In the genomic region with DNA sequence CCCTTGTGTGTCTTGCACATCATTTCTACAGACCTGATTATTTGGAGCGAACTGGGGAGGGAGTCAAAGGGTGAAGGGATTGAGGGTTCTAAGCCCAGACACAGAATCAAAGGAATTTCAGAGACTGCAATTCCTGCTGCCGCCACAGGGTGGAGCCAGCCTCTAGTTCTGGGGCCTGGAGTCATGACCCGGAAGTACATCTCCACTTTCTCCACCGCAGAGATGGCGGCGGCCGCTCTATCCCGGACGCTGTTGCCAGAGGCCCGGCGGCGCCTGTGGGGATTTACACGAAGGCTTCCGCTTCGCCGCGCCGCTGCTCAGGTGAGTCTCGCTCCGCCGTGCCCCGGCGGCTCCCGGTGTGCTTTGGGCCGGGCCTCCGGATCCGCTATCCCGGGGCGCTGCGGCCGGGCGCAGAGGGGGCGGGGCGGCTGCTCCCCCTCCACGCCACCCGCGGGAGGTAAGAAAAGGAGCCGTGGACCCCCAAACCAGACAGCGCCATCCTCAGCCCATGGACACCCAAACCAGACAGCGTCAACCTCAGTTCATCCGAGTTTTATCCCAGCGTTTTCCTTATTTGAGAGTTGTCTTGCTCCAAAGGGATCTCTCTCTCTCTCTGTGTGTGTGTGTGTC, we compare ENCODE assay signal across 8 mouse cellular contexts. TPM values are rescaled to one million over a fixed set of nuclear protein-coding genes. Genes with fewer than 3 reads are reported as not detected.
DNase-seq lines count a peak whose midpoint lies in the region; ATAC-seq and TF ChIP-seq lines count a peak whose summit lies in the region.

A gene (plus strand): TSS at position 186 of the 630 bp plus-strand sequence.

- no peaks in the 10 kb centered on the region for H3K9me3 ChIP-seq in embryonic facial prominence, embryonic 14.5 days (ENCODE audit: control insufficient read depth, low read length)
- H3K9me3 ChIP-seq in limb, embryonic 14.5 days (ENCODE audit: control insufficient read depth, low read length): no peaks in the 10 kb centered on the region
- no peaks in the 10 kb centered on the region for H3K9me3 ChIP-seq in midbrain, postnatal 0 days (ENCODE audit: low read length)

- H3K27me3 ChIP-seq in embryonic facial prominence, embryonic 14.5 days (replicated peaks; ENCODE audit: control insufficient read depth, insufficient read depth, low read length): no peaks in the 10 kb centered on the region
- no peaks in the 10 kb centered on the region for H3K27me3 ChIP-seq in limb, embryonic 14.5 days (ENCODE audit: control insufficient read depth, insufficient read depth, low read length)
- no peaks in the 10 kb centered on the region for H3K27me3 ChIP-seq in midbrain, postnatal 0 days (ENCODE audit: insufficient read depth, low read length)

- WGBS in embryonic facial prominence, embryonic 14.5 days: under 1% methylated on average over 23 of the region's 42 CpGs
- 1% methylated on average over 30 of the region's 42 CpGs for WGBS in limb, embryonic 14.5 days
- WGBS in midbrain, postnatal 0 days: under 1% methylated on average over 41 of the region's 42 CpGs

- TF ChIP-seq POLR2A in limb, embryonic 14.5 days (IDR thresholded peaks at IDR 0.05; ENCODE audit: borderline replicate concordance, extremely low read depth, insufficient read depth, insufficient read length): 0 out of 2 replicates have a peak, but pooled peaks have one; percentile 45

- peak within 1 kb of the TSS; percentile 94 for H3K9ac ChIP-seq in embryonic facial prominence, embryonic 14.5 days (ENCODE audit: low read depth, low read length)
- H3K9ac ChIP-seq in limb, embryonic 14.5 days (ENCODE audit: low read depth, low read length, severe bottlenecking): peak within 1 kb of the TSS; percentile 89
- peak within 1 kb of the TSS; percentile 77 for H3K9ac ChIP-seq in midbrain, postnatal 0 days (replicated peaks; ENCODE audit: low read length, poor library complexity, severe bottlenecking)

- peak; percentile 97 for TF ChIP-seq CTCF in midbrain, postnatal 0 days (IDR thresholded peaks at IDR 0.05)

- H3K36me3 ChIP-seq in embryonic facial prominence, embryonic 14.5 days (ENCODE audit: control insufficient read depth, insufficient read depth, low read length): peaks cover 30% of the 10 kb centered on the region
- H3K36me3 ChIP-seq in limb, embryonic 14.5 days (ENCODE audit: control insufficient read depth, insufficient read depth, low read length): peaks cover 27% of the 10 kb centered on the region
- peaks cover 20% of the 10 kb centered on the region for H3K36me3 ChIP-seq in midbrain, postnatal 0 days (ENCODE audit: insufficient read depth, low read length)

- peak within 1 kb of the TSS; percentile 81 for H3K27ac ChIP-seq in embryonic facial prominence, embryonic 14.5 days (replicated peaks; ENCODE audit: low read depth, low read length)
- H3K27ac ChIP-seq in limb, embryonic 14.5 days (replicated peaks; ENCODE audit: low read depth, low read length): peak within 1 kb of the TSS; percentile 81
- peak within 1 kb of the TSS; percentile 84 for H3K27ac ChIP-seq in midbrain, postnatal 0 days (ENCODE audit: low read depth, low read length)

- ATAC-seq in embryonic facial prominence, embryonic 14.5 days (ENCODE audit: low read depth): peak; percentile 89
- ATAC-seq in limb, embryonic 14.5 days (ENCODE audit: low FRiP score, low read depth): peak; percentile 92
- ATAC-seq in midbrain, postnatal 0 days (ENCODE audit: low FRiP score): peak; percentile 89

- peak within 1 kb of the TSS; percentile 85 for H3K4me2 ChIP-seq in embryonic facial prominence, embryonic 14.5 days (ENCODE audit: low read depth, low read length)
- H3K4me2 ChIP-seq in limb, embryonic 14.5 days (replicated peaks; ENCODE audit: low read depth, low read length, severe bottlenecking): peak within 1 kb of the TSS; percentile 87
- H3K4me2 ChIP-seq in midbrain, postnatal 0 days (ENCODE audit: low read depth, low read length, poor library complexity, severe bottlenecking): peak within 1 kb of the TSS; percentile 84

- peaks cover 10% of the 10 kb centered on the region for H3K4me1 ChIP-seq in embryonic facial prominence, embryonic 14.5 days (ENCODE audit: control insufficient read depth, insufficient read depth, low read length)
- peaks cover 6% of the 10 kb centered on the region for H3K4me1 ChIP-seq in limb, embryonic 14.5 days (ENCODE audit: control insufficient read depth, insufficient read depth, low read length)
- H3K4me1 ChIP-seq in midbrain, postnatal 0 days (ENCODE audit: insufficient read depth, low read length): peaks cover 5% of the 10 kb centered on the region; the same call in 1 of the 2 replicates

- H3K4me3 ChIP-seq in embryonic facial prominence, embryonic 14.5 days (ENCODE audit: low read depth, low read length): peak within 1 kb of the TSS; percentile 94
- peak within 1 kb of the TSS; percentile 82 for H3K4me3 ChIP-seq in limb, embryonic 14.5 days (replicated peaks; ENCODE audit: low read length)
- H3K4me3 ChIP-seq in midbrain, postnatal 0 days (ENCODE audit: low read depth, low read length): peak within 1 kb of the TSS; percentile 70

- peak; percentile 95 for DNase-seq in 3T3-L1 (ENCODE audit: low read depth, low spot score)
- peak; percentile 68 to 76 for DNase-seq in adrenal gland, postnatal 4 days (ENCODE audit: low spot score in 2 of 2)
- DNase-seq in embryonic facial prominence, embryonic 14.5 days (ENCODE audit: low spot score): peak; percentile 92
- DNase-seq in heart, adult 8-10 months (ENCODE audit: low spot score): peak; percentile 86
- peak; percentile 93 for DNase-seq in kidney, adult 9 months
- peak; percentile 94 for DNase-seq in limb, embryonic 14.5 days (ENCODE audit: low spot score)
- DNase-seq in midbrain, postnatal 0 days (ENCODE audit: low spot score): peak; percentile 92
- peak; percentile 71 to 84 for DNase-seq in spleen, postnatal 14 days (ENCODE audit: low spot score in 2 of 2)

RNA-seq across cellular contexts. Expression of the gene that starts here (rescaled TPM):
- total RNA-seq in adrenal gland, postnatal 4 days (2021): 100 to 1,000 TPM; 213 to 227 TPM
- 79.4 and 82.3 TPM in 2 replicates for polyA plus RNA-seq in embryonic facial prominence, embryonic 14.5 days (2014; fragmentation: Nextera tagmentation; extraction: Ambion mirVana)
- total RNA-seq in heart, adult 8-10 months (2022): 100 to 1,000 TPM; 289 to 312 (median 300) TPM
- polyA plus RNA-seq in limb, embryonic 14.5 days (2012; rRNA removed): 63.2 and 80.0 TPM in 2 replicates
- polyA plus RNA-seq in limb, embryonic 14.5 days (2014; fragmentation: Nextera tagmentation; extraction: Ambion mirVana): 82.7 and 85.1 TPM in 2 replicates
- 64.7 and 86.4 TPM in 2 replicates for total RNA-seq in midbrain, postnatal 0 days (2014; rRNA removed)
- 64.0 and 68.6 TPM in 2 replicates for polyA plus RNA-seq in midbrain, postnatal 0 days (2015; fragmentation: Nextera tagmentation; extraction: Ambion mirVana)

Comparison
In these comparisons a context has a peak if more than half of its experiments do, and no peak if none do; other contexts are left out.
1. Peak in every context shown above with its lines: DNase-seq, ATAC-seq, H3K4me3 ChIP-seq and H3K27ac ChIP-seq.